Mouse (Mus musculus): Measurements from ENCODE around the gene Spty2d1. TPM values are rescaled to one million over a fixed set of nuclear protein-coding genes. Genes with fewer than 3 reads are reported as not detected.
A peak's percentile ranks its signal among the peaks of the same experiment; 100 is the strongest.

The Spty2d1 gene
- 18.8 and 19.4 TPM in 2 replicates for polyA plus RNA-seq (2015; fragmentation: Nextera tagmentation; extraction: Ambion mirVana)

- peak; percentile 95 for ATAC-seq (replicated peaks; ENCODE audit: low FRiP score)
- Histone ChIP-seq H3K27ac (peak within 1 kb of the TSS; percentile 95), H3K36me3 (no peaks in the 10 kb centered on the region), H3K4me2 (peak within 1 kb of the TSS; percentile 90), H3K4me3 (replicated peaks) (peak within 1 kb of the TSS; percentile 81), H3K9ac (peak within 1 kb of the TSS; percentile 66), H3K9me3 (replicated peaks) (no peaks in the 10 kb centered on the region), H3K27me3 (no peaks in the 10 kb centered on the region), H3K4me1 (peaks cover 36% of the 10 kb centered on the region)
- under 1% methylated on average over 57 of the region's 57 CpGs for WGBS
Measured at GRCm38 (mm10) chr7:47008168-47008993, at the start of gene Spty2d1. Gene Spty2d1, minus strand, starts transcription at chr7:47008411.

GRCm38 (mm10) chr7:47056273-47056672 is 48.1 kb upstream of the Spty2d1 start:
- no peak overlapping the region for H3K4me3 ChIP-seq (replicated peaks)
- H3K36me3 ChIP-seq: peaks cover 14% of the 10 kb centered on the region
- peaks cover 21% of the 10 kb centered on the region for H3K4me1 ChIP-seq
- H3K27me3 ChIP-seq: no peaks in the 10 kb centered on the region
- no peak for ATAC-seq (replicated peaks; ENCODE audit: low FRiP score)
- no peak overlapping the region for H3K27ac ChIP-seq
- H3K9ac ChIP-seq: no peak overlapping the region
- H3K4me2 ChIP-seq: no peak overlapping the region
- H3K9me3 ChIP-seq (replicated peaks): no peaks in the 10 kb centered on the region
- 78% methylated on average over 4 of the region's 4 CpGs for WGBS

GRCm38 (mm10) chr7:47055744-47056143 is 47.5 kb upstream of the Spty2d1 start:
- H3K4me3 ChIP-seq (replicated peaks): no peak overlapping the region
- no peak for ATAC-seq (replicated peaks; ENCODE audit: low FRiP score)

GRCm38 (mm10) chr7:47054666-47055065 is 46.5 kb upstream of the Spty2d1 start:
- Histone ChIP-seq H3K4me2 (no peak overlapping the region), H3K27me3 (no peaks in the 10 kb centered on the region)
- no peak for ATAC-seq (replicated peaks; ENCODE audit: low FRiP score)

More at GRCm38 (mm10) chr7:47055744-47056143, 47.5 kb upstream of the Spty2d1 start:
- H3K9me3 ChIP-seq (replicated peaks): no peaks in the 10 kb centered on the region
- peaks cover 14% of the 10 kb centered on the region for H3K36me3 ChIP-seq
- H3K4me1 ChIP-seq: peaks cover 26% of the 10 kb centered on the region
- no peaks in the 10 kb centered on the region for H3K27me3 ChIP-seq
- WGBS: 57% methylated on average over 9 of the region's 9 CpGs
- no peak overlapping the region for H3K27ac ChIP-seq
- H3K4me2 ChIP-seq: no peak overlapping the region
- H3K9ac ChIP-seq: no peak overlapping the region

GRCm38 (mm10) chr7:47053287-47053686 is 45.1 kb upstream of the Spty2d1 start:
- Histone ChIP-seq H3K27me3 (peaks cover 6% of the 10 kb centered on the region; the same call in 1 of the 2 replicates), H3K4me1 (peaks cover 31% of the 10 kb centered on the region), H3K9me3 (replicated peaks) (no peaks in the 10 kb centered on the region), H3K4me2 (no peak overlapping the region), H3K9ac (no peak overlapping the region), H3K36me3 (peaks cover 14% of the 10 kb centered on the region), H3K4me3 (replicated peaks) (no peak overlapping the region), H3K27ac (no peak overlapping the region)
- 94% methylated on average over 15 of the region's 15 CpGs for WGBS
- no peak for ATAC-seq (replicated peaks; ENCODE audit: low FRiP score)

More at GRCm38 (mm10) chr7:47054666-47055065, 46.5 kb upstream of the Spty2d1 start:
- Histone ChIP-seq H3K4me1 (peaks cover 31% of the 10 kb centered on the region), H3K36me3 (peaks cover 14% of the 10 kb centered on the region), H3K4me3 (replicated peaks) (no peak overlapping the region), H3K9ac (no peak overlapping the region), H3K27ac (no peak overlapping the region), H3K9me3 (replicated peaks) (no peaks in the 10 kb centered on the region)
- WGBS: 78% methylated on average over 2 of the region's 2 CpGs

GRCm38 (mm10) chr7:47052276-47052675 is 44.1 kb upstream of the Spty2d1 start:
- Histone ChIP-seq H3K9me3 (replicated peaks) (no peaks in the 10 kb centered on the region), H3K27ac (peak overlapping the region; percentile 98), H3K4me2 (peak overlapping the region; percentile 90), H3K4me1 (peaks cover 31% of the 10 kb centered on the region), H3K9ac (peak overlapping the region; percentile 27; the same call in 1 of the 2 replicates), H3K27me3 (peaks cover 6% of the 10 kb centered on the region; the same call in 1 of the 2 replicates), H3K4me3 (replicated peaks) (peak overlapping the region; percentile 91), H3K36me3 (peaks cover 14% of the 10 kb centered on the region)
- ATAC-seq (replicated peaks; ENCODE audit: low FRiP score): 0 out of 2 replicates have a peak, but pooled peaks have one; percentile 0
- 10% methylated on average over 3 of the region's 3 CpGs for WGBS

GRCm38 (mm10) chr7:47051404-47052151 is 43.4 kb upstream of the Spty2d1 start:
- H3K27me3 ChIP-seq: peaks cover 6% of the 10 kb centered on the region; the same call in 1 of the 2 replicates
- H3K36me3 ChIP-seq: peaks cover 14% of the 10 kb centered on the region
- 2% methylated on average over 2 of the region's 2 CpGs for WGBS
- H3K27ac ChIP-seq: peak overlapping the region; percentile 98
- peak; percentile 10; the same call in 1 of the 2 replicates for ATAC-seq (replicated peaks; ENCODE audit: low FRiP score)
- H3K4me1 ChIP-seq: peaks cover 31% of the 10 kb centered on the region
- H3K4me2 ChIP-seq: peak overlapping the region; percentile 90
- H3K9ac ChIP-seq: peak overlapping the region; percentile 33; the same call in 1 of the 2 replicates
- H3K4me3 ChIP-seq (replicated peaks): peak overlapping the region; percentile 91
- H3K9me3 ChIP-seq (replicated peaks): no peaks in the 10 kb centered on the region

- 0% methylated on average over 34 of the region's 34 CpGs for WGBS
- H3K27ac ChIP-seq: peak overlapping the region; percentile 98
- H3K27me3 ChIP-seq: peaks cover 6% of the 10 kb centered on the region; the same call in 1 of the 2 replicates
- H3K4me1 ChIP-seq: peaks cover 31% of the 10 kb centered on the region
- no peaks in the 10 kb centered on the region for H3K9me3 ChIP-seq (replicated peaks)
- peaks cover 14% of the 10 kb centered on the region for H3K36me3 ChIP-seq
- H3K9ac ChIP-seq: peak overlapping the region; percentile 89
- peak overlapping the region; percentile 91 for H3K4me3 ChIP-seq (replicated peaks)
- peak; percentile 73 for ATAC-seq (replicated peaks; ENCODE audit: low FRiP score)
- peak overlapping the region; percentile 90 for H3K4me2 ChIP-seq
Measured at GRCm38 (mm10) chr7:47050766-47051165, 42.6 kb upstream of the Spty2d1 start.

GRCm38 (mm10) chr7:47050366-47050765 is 42.2 kb upstream of the Spty2d1 start, which contains the start of gene Tmem86a:
Gene Tmem86a, plus strand, starts transcription at chr7:47050601.
- Histone ChIP-seq H3K4me2 (peak within 1 kb of the TSS; percentile 90), H3K27me3 (peaks cover 6% of the 10 kb centered on the region; the same call in 1 of the 2 replicates), H3K4me1 (peaks cover 31% of the 10 kb centered on the region), H3K4me3 (replicated peaks) (peak within 1 kb of the TSS; percentile 91), H3K36me3 (peaks cover 14% of the 10 kb centered on the region), H3K9ac (peak within 1 kb of the TSS; percentile 89), H3K9me3 (replicated peaks) (no peaks in the 10 kb centered on the region), H3K27ac (peak within 1 kb of the TSS; percentile 98)
- WGBS: 0% methylated on average over 33 of the region's 33 CpGs
- peak; percentile 98 for ATAC-seq (replicated peaks; ENCODE audit: low FRiP score)

GRCm38 (mm10) chr7:47042823-47043490 is 34.7 kb upstream of the Spty2d1 start:
- Histone ChIP-seq H3K4me1 (peaks cover 13% of the 10 kb centered on the region), H3K4me2 (no peak overlapping the region), H3K9me3 (replicated peaks) (no peaks in the 10 kb centered on the region), H3K36me3 (no peaks in the 10 kb centered on the region), H3K27ac (peak overlapping the region; percentile 83), H3K4me3 (replicated peaks) (no peak overlapping the region), H3K27me3 (no peaks in the 10 kb centered on the region), H3K9ac (no peak overlapping the region)
- ATAC-seq (replicated peaks; ENCODE audit: low FRiP score): peak; percentile 77
- 24% methylated on average over 6 of the region's 6 CpGs for WGBS

- ATAC-seq (replicated peaks; ENCODE audit: low FRiP score): no peak
- peak overlapping the region; percentile 83 for H3K27ac ChIP-seq
Measured at GRCm38 (mm10) chr7:47042121-47042520, 33.9 kb upstream of the Spty2d1 start.

More at GRCm38 (mm10) chr7:47042121-47042520, 33.9 kb upstream of the Spty2d1 start:
- H3K4me3 ChIP-seq (replicated peaks): no peak overlapping the region
- no peak overlapping the region for H3K4me2 ChIP-seq
- peaks cover 13% of the 10 kb centered on the region for H3K4me1 ChIP-seq
- WGBS: 69% methylated on average over 4 of the region's 4 CpGs
- no peaks in the 10 kb centered on the region for H3K27me3 ChIP-seq
- H3K36me3 ChIP-seq: no peaks in the 10 kb centered on the region
- H3K9ac ChIP-seq: no peak overlapping the region
- no peaks in the 10 kb centered on the region for H3K9me3 ChIP-seq (replicated peaks)

Data from kidney, embryonic 15.5 days (tissue).